ENCODE assay signal across 30 mouse cellular contexts in the genomic region with DNA sequence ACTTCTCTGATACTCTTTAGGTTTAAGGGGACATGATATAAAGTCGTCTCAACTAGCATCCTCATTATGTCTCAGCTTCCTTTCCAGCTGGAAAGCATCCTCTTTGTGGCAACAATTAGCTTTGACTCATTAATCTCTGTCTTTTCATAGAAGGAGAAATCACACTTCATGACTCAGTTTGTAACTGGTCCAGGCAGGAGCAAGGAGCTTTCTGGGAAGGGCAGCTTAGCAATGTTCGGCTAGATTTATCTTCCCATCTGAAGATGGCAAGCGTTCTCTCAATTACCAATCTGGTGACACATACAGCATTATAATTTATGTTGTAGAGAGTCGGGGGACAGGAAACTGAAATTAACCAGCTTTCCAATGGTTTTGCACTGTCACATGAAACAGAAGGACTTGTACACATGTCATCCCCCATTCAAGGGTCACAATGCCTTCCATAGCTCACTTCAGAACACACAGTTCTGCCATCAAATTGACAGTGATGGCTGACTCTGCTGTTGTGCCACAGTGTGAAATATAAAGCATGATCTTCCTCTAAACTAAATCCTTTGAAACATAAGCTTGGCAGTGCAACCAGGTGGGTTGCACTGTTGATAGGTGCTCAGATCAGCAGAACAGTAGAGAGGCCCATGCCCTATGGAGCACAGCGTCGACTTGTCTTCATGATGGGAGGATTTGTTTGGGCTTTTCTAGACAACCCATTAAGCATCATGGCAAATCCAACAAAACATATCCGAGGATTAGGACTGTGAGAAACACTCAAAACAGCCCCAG.
DNase-seq lines count a peak whose midpoint lies in the region; ATAC-seq and TF ChIP-seq lines count a peak whose summit lies in the region.
"Had no signal": no experiment of that assay in that cellular context is flagged by ENCODE, and none has a peak within 500 bp of the region (broad histone marks: within the 10 kb centered on the region; RNA-seq: fewer than 3 reads in every experiment).

No protein-coding gene starts in this region.

- no peaks in the 10 kb centered on the region for H3K9me3 ChIP-seq in forebrain, postnatal 0 days (ENCODE audit: low read length)
- H3K9me3 ChIP-seq in forebrain, embryonic 13.5 days (replicated peaks): no peaks in the 10 kb centered on the region
- no peaks in the 10 kb centered on the region for H3K9me3 ChIP-seq in kidney, embryonic 14.5 days (ENCODE audit: control insufficient read depth, low read length)
- peaks cover 4% of the 10 kb centered on the region; the same call in 1 of the 2 replicates for H3K9me3 ChIP-seq in kidney, embryonic 16.5 days (ENCODE audit: low read length)
- H3K9me3 ChIP-seq: embryonic facial prominence, embryonic 15.5 days; forebrain, embryonic 10.5 days; forebrain, embryonic 12.5 days; forebrain, embryonic 15.5 days; G1E had no signal

- 70% methylated on average over 7 of the region's 7 CpGs for WGBS in forebrain, postnatal 0 days
- WGBS in forebrain, embryonic 13.5 days: 85% methylated on average over 7 of the region's 7 CpGs
- WGBS in kidney, embryonic 14.5 days: 27% methylated on average over 7 of the region's 7 CpGs
- WGBS in kidney, embryonic 16.5 days: 22% methylated on average over 7 of the region's 7 CpGs

- no peak overlapping the region for H3K27ac ChIP-seq in forebrain, postnatal 0 days (ENCODE audit: low read depth, low read length)
- no peak overlapping the region for H3K27ac ChIP-seq in forebrain, embryonic 13.5 days
- no peak overlapping the region for H3K27ac ChIP-seq in kidney, embryonic 14.5 days (ENCODE audit: low read depth, low read length)
- no peak overlapping the region for H3K27ac ChIP-seq in kidney, embryonic 16.5 days (ENCODE audit: low read length)
- H3K27ac ChIP-seq: embryonic facial prominence, embryonic 13.5 days; embryonic facial prominence, embryonic 15.5 days; forebrain, embryonic 10.5 days; forebrain, embryonic 12.5 days; forebrain, embryonic 15.5 days had no signal

- no peaks in the 10 kb centered on the region for H3K36me3 ChIP-seq in forebrain, postnatal 0 days (ENCODE audit: insufficient read depth)
- no peaks in the 10 kb centered on the region for H3K36me3 ChIP-seq in forebrain, embryonic 13.5 days (ENCODE audit: poor library complexity, severe bottlenecking)
- H3K36me3 ChIP-seq in kidney, embryonic 14.5 days (ENCODE audit: control insufficient read depth, insufficient read depth, low read length): no peaks in the 10 kb centered on the region
- no peaks in the 10 kb centered on the region for H3K36me3 ChIP-seq in kidney, embryonic 16.5 days (ENCODE audit: insufficient read depth, low read length)
- H3K36me3 ChIP-seq: embryonic facial prominence, embryonic 13.5 days; embryonic facial prominence, embryonic 15.5 days; forebrain, embryonic 10.5 days; forebrain, embryonic 12.5 days; forebrain, embryonic 15.5 days; G1E had no signal

- no peak overlapping the region for H3K4me3 ChIP-seq in forebrain, postnatal 0 days (ENCODE audit: low read depth, low read length)
- no peak overlapping the region for H3K4me3 ChIP-seq in forebrain, embryonic 13.5 days
- no peak overlapping the region for H3K4me3 ChIP-seq in kidney, embryonic 14.5 days (ENCODE audit: low read length)
- no peak overlapping the region for H3K4me3 ChIP-seq in kidney, embryonic 16.5 days (ENCODE audit: low read length)
- H3K4me3 ChIP-seq: embryonic facial prominence, embryonic 13.5 days; embryonic facial prominence, embryonic 15.5 days; erythroblast, embryonic 14.5 days; forebrain, embryonic 10.5 days; forebrain, embryonic 12.5 days; forebrain, embryonic 15.5 days had no signal

- no peak overlapping the region for H3K4me2 ChIP-seq in forebrain, postnatal 0 days (ENCODE audit: low read depth)
- no peak overlapping the region for H3K4me2 ChIP-seq in forebrain, embryonic 13.5 days
- H3K4me2 ChIP-seq in kidney, embryonic 14.5 days (replicated peaks; ENCODE audit: low read depth, low read length): no peak overlapping the region
- H3K4me2 ChIP-seq in kidney, embryonic 16.5 days (replicated peaks; ENCODE audit: low read depth, low read length): no peak overlapping the region
- H3K4me2 ChIP-seq: embryonic facial prominence, embryonic 13.5 days; embryonic facial prominence, embryonic 15.5 days; forebrain, embryonic 12.5 days; forebrain, embryonic 15.5 days had no signal

- DNase-seq in forebrain, postnatal 0 days: no peak
- no peak for DNase-seq in kidney, adult 11 months
- DNase-seq in kidney, adult 18-20 months: no peak
- DNase-seq in kidney, postnatal 14 days: peak; percentile 6
- DNase-seq in kidney, postnatal 10 days: no peak
- DNase-seq: adrenal gland, adult 8-10 months; adrenal gland, postnatal 14 days; adrenal gland, postnatal 36 days; B cell, adult 2 months; cerebellum, adult 11 months; cerebellum, adult 18-20 months; cerebellum, adult 8-10 months; cerebellum, adult 9-11 months; cerebellum, postnatal 14 days; cerebellum, postnatal 36 days; embryo, embryonic 11 days had no signal

- H3K9ac ChIP-seq in forebrain, postnatal 0 days: no peak overlapping the region
- no peak overlapping the region for H3K9ac ChIP-seq in forebrain, embryonic 13.5 days
- no peak overlapping the region for H3K9ac ChIP-seq in kidney, embryonic 14.5 days (ENCODE audit: low read depth, low read length)
- no peak overlapping the region for H3K9ac ChIP-seq in kidney, embryonic 16.5 days (replicated peaks; ENCODE audit: low read length)
- H3K9ac ChIP-seq: embryonic facial prominence, embryonic 13.5 days; embryonic facial prominence, embryonic 15.5 days; forebrain, embryonic 12.5 days; forebrain, embryonic 15.5 days had no signal

- TF ChIP-seq CTCF in forebrain, postnatal 0 days (IDR thresholded peaks at IDR 0.05; ENCODE audit: low read depth): no peak

- ATAC-seq in forebrain, postnatal 0 days: peak; percentile 34
- no peak for ATAC-seq in forebrain, embryonic 13.5 days
- peak; percentile 86 for ATAC-seq in kidney, embryonic 14.5 days (ENCODE audit: low FRiP score, low TSS enrichment)
- ATAC-seq in kidney, embryonic 16.5 days (ENCODE audit: low FRiP score, low TSS enrichment): peak; percentile 80
- ATAC-seq: activated CD4-positive, CD25-positive, alpha-beta regulatory T cell, adult 4 months; CD4-positive, CD25-positive, alpha-beta regulatory T cell, adult 4 months; forebrain, embryonic 15.5 days; Patski had no signal

- H3K4me1 ChIP-seq in forebrain, postnatal 0 days (ENCODE audit: insufficient read depth): no peaks in the 10 kb centered on the region
- no peaks in the 10 kb centered on the region for H3K4me1 ChIP-seq in forebrain, embryonic 13.5 days
- no peaks in the 10 kb centered on the region for H3K4me1 ChIP-seq in kidney, embryonic 14.5 days (ENCODE audit: control insufficient read depth, insufficient read depth, low read length)
- H3K4me1 ChIP-seq in kidney, embryonic 16.5 days (ENCODE audit: insufficient read depth, low read length): no peaks in the 10 kb centered on the region
- H3K4me1 ChIP-seq: embryonic facial prominence, embryonic 13.5 days; embryonic facial prominence, embryonic 15.5 days; forebrain, embryonic 10.5 days; forebrain, embryonic 12.5 days; forebrain, embryonic 15.5 days had no signal

- no peaks in the 10 kb centered on the region for H3K27me3 ChIP-seq in forebrain, postnatal 0 days (ENCODE audit: insufficient read depth, low read length)
- H3K27me3 ChIP-seq in forebrain, embryonic 13.5 days: no peaks in the 10 kb centered on the region
- no peaks in the 10 kb centered on the region for H3K27me3 ChIP-seq in kidney, embryonic 14.5 days (ENCODE audit: control insufficient read depth, insufficient read depth, low read length)
- no peaks in the 10 kb centered on the region for H3K27me3 ChIP-seq in kidney, embryonic 16.5 days (ENCODE audit: insufficient read depth, low read length)
- H3K27me3 ChIP-seq: CH12.LX; embryonic facial prominence, embryonic 13.5 days; embryonic facial prominence, embryonic 15.5 days; forebrain, embryonic 12.5 days; forebrain, embryonic 15.5 days; Patski had no signal
